Mouse (Mus musculus) midbrain, embryonic 12.5 days (tissue): Measurements from ENCODE around the gene Gpd1. TPM values are rescaled to one million over a fixed set of nuclear protein-coding genes. Genes with fewer than 3 reads are reported as not detected.

Experiments
- ATAC-seq: fragments of 200-750 bp; cut with Nextera tagmentation; 2 replicates; pipeline ENCODE4 v1.8.0; 2017; ENCODE audit warnings: low read depth, moderate TSS enrichment, moderate library complexity; ENCODE audit not compliant: low FRiP score
- H3K27ac ChIP-seq: fragments of 300-500 bp; sonication (generic); replicated peaks from 2 replicates; pipeline ENCODE4 v1.5.1; 2016; ENCODE audit warnings: mild to moderate bottlenecking
- H3K27me3 ChIP-seq: fragments of 300-500 bp; sonication (generic); 2 replicates; pipeline ENCODE4 v1.6.1; 2016; ENCODE audit warnings: mild to moderate bottlenecking
- H3K36me3 ChIP-seq: fragments of 300-500 bp; sonication (generic); 2 replicates; pipeline ENCODE4 v1.6.1; 2016
- H3K4me1 ChIP-seq: fragments of 300-500 bp; sonication (generic); 2 replicates; pipeline ENCODE4 v1.6.1; 2016
- H3K4me2 ChIP-seq: fragments of 300-500 bp; sonication (generic); replicated peaks from 2 replicates; pipeline ENCODE4 v1.6.1; 2016; ENCODE audit warnings: mild to moderate bottlenecking, moderate library complexity
- H3K4me3 ChIP-seq: fragments of 300-500 bp; sonication (generic); 2 replicates; pipeline ENCODE4 v1.5.1; 2016; ENCODE audit warnings: mild to moderate bottlenecking
- H3K9ac ChIP-seq: fragments of 300-500 bp; sonication (generic); replicated peaks from 2 replicates; pipeline ENCODE4 v1.6.1; 2016; ENCODE audit warnings: mild to moderate bottlenecking, moderate library complexity
- H3K9me3 ChIP-seq: fragments of 300-500 bp; sonication (generic); 2 replicates; pipeline ENCODE4 v1.6.1; 2016; ENCODE audit warnings: mild to moderate bottlenecking
- WGBS: fragments of 180-500 bp; shearing (Covaris S2); methylation state at CpG from one replicate; pipeline ENCODE4 v1.1.7; 2016; 5-methylcytosine and 5-hydroxymethylcytosine counted together
- polyA plus RNA-seq: library from polyadenylated mRNA; unstranded; fragments of >200 nt; fragmentation: Nextera tagmentation; extraction: Ambion mirVana; gene quantifications from 2 replicates; pipeline ENCODE4 v1.2.1, GENCODE M21; 2016

The Gpd1 gene
- 0.75 and 0.96 TPM in 2 replicates for polyA plus RNA-seq

DNA sequence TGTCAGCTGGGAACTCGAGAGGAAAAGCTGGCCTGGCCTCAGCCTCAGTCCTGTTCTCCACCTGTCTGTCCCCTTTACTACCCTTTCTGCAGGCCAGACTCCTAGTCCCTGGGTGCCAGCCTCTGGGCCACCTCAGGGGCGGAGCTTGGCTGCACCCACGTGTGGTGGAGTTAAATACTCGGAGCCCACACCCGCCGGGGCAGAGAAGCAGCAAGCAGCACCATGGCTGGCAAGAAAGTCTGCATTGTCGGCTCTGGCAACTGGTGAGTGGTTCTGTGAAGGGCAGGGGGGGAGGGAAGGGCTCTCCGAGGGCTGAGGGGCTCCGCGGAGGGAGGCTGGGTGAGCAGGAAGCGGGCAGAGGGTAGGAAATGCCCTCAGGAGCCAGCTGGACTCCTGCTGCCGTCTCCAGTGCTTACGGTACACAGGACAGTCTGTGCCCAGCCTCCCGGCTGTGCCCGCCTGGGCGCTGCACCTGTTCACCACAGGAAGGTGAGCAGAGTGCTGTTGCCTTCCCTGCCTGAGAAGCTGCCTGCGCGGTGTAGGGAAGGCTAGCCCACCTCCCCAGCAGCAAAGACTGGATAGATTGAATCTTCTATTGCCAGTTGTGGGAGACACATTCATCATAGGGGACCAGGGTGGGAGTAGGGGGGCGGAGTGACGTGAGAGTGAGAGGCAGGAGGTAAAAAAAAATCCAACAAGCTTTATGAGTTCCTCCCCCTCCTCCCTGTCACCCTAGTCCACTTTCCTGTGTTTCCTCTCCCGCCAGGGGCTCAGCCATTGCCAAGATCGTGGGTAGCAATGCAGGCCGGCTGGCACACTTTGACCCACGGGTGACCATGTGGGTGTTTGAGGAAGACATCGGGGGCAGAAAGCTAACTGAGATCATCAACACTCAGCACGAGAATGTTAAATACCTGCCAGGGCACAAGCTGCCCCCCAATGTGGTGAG, at the start of gene Gpd1:
Gpd1 (plus strand) TSS at position 130 of the 949 bp plus-strand sequence.
- no peak for ATAC-seq
- Histone ChIP-seq H3K36me3 (peaks cover 74% of the 10 kb centered on the region), H3K4me1 (peaks cover 17% of the 10 kb centered on the region), H3K9ac (no peak within 1 kb of the TSS), H3K4me3 (no peak within 1 kb of the TSS), H3K9me3 (no peaks in the 10 kb centered on the region), H3K27me3 (no peaks in the 10 kb centered on the region), H3K4me2 (no peak within 1 kb of the TSS), H3K27ac (0 out of 2 replicates have a peak within 1 kb of the TSS, but pooled peaks have one; percentile 40)
- WGBS, result 76% methylated on average over 26 of the region's 26 CpGs

DNA sequence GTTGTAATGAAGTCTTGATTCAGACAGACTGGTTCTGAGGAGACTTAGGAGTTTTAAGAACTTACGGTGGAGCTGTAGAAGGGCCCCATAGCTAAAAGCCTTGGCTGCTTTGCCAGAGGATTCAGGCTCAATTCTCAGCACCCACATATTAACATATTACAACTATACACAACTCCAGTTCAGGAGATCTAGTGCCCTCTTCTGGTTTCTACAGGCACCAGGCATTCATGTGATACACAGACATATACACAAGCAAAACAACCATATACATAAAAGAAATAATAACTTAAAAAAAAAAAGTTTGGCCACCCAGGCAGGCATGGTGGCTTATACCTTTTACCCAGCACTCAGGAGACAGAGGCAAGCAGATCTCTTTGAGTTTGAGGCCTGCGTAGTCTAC, 49.8 kb upstream of the Gpd1 start:
- Histone ChIP-seq H3K27ac (no peak overlapping the region), H3K9me3 (no peaks in the 10 kb centered on the region), H3K4me3 (no peak overlapping the region), H3K9ac (no peak overlapping the region), H3K27me3 (peaks cover 50% of the 10 kb centered on the region), H3K4me1 (peaks cover 61% of the 10 kb centered on the region), H3K4me2 (no peak overlapping the region), H3K36me3 (no peaks in the 10 kb centered on the region)
- 98% methylated on average over 2 of the region's 2 CpGs for WGBS
- no peak for ATAC-seq

DNA sequence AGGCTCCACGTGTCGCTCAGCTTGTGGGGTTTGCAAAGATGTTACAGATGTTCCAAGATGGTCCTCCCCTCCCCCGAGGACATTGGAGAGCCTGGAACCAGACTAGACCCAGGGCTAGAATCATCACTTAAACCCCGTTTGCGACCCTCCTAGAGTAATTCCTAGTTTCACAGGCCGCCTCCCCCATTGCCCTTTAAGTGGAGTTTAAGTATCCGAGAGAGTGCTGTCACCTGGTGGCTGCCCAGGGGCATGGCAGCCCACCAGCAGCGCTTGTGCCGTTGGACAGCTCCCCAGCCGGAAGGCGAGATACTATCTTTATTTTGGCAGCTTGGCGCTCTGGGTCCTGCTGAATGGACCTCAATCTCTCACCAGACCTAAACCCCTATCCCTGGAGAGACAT, 48.4 kb upstream of the Gpd1 start:
- Histone ChIP-seq H3K4me3 (peak overlapping the region; percentile 3; the same call in 1 of the 2 replicates), H3K4me2 (peak overlapping the region; percentile 88; the same call in 1 of the 2 replicates), H3K27ac (peak overlapping the region; percentile 73), H3K4me1 (peaks cover 60% of the 10 kb centered on the region), H3K36me3 (no peaks in the 10 kb centered on the region), H3K27me3 (peaks cover 60% of the 10 kb centered on the region), H3K9me3 (no peaks in the 10 kb centered on the region), H3K9ac (no peak overlapping the region)
- no peak for ATAC-seq
- WGBS, result 2% methylated on average over 12 of the region's 12 CpGs

DNA sequence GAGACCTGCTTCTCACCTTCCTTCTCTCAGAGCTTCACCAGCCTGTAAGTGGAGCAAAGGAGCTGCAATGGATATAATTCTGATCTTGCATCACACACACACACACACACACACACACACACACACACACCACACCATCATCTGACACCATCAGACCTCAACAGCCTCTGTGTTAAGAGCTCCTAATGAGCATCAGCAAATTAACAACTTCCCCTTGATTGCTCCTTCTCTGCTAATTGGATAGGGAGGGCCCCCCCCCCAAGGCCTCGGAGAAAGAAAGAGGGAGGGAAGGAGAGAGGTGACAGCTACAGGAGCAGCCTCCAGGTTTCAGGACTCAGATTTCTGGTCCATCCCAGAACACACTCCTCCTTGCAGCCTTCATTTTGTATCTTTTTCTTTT, 47.9 kb upstream of the Gpd1 start:
- Histone ChIP-seq H3K9me3 (no peaks in the 10 kb centered on the region), H3K36me3 (no peaks in the 10 kb centered on the region), H3K27ac (peak overlapping the region; percentile 73), H3K4me3 (peak overlapping the region; percentile 54; the same call in 1 of the 2 replicates), H3K27me3 (peaks cover 60% of the 10 kb centered on the region), H3K4me1 (peaks cover 55% of the 10 kb centered on the region), H3K9ac (no peak overlapping the region), H3K4me2 (peak overlapping the region; percentile 88)
- no peak for ATAC-seq
- 17% methylated on average over 1 of the region's 1 CpGs for WGBS

DNA sequence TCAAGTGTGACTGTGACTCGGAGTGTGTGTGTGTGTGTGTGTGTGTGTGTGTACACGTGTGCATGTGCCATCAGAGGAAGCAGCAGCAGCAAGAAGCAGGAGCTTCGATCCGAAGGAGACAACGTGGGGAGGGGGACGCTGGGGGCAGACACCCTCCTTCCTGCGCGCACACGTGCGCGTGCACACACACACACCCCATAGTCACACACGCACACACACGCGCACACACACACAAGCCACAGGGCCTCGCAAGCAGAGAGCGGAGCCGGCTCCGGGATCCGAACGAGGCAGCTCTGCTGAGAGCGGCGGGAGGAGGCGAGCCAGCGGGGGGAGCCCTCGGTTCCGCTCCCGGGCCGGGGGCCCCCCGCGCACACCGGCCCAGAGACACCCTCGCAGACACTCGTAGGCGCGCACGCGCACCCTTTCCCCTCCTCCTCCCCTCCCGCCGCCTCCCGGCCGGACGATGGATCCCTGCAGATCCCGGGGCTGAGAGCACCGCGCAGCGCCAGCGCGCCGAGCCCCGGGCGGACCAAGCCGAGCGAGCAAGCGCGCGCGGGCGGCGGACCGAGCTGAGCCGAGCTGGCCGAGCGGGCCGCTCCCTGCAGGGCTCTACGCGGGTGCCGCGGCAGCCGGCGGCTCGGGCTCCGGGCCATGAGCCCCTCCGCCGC, 47.0 kb upstream of the Gpd1 start, which contains the start of gene Asic1:
Asic1 (plus strand) TSS at position 215 of the 668 bp plus-strand sequence.
- H3K27ac ChIP-seq, result peak within 1 kb of the TSS; percentile 73
- no peaks in the 10 kb centered on the region for H3K36me3 ChIP-seq
- H3K4me2 ChIP-seq, result peak within 1 kb of the TSS; percentile 88
- H3K9ac ChIP-seq, result peak within 1 kb of the TSS; percentile 90
- H3K27me3 ChIP-seq, result peaks cover 60% of the 10 kb centered on the region
- H3K9me3 ChIP-seq, result no peaks in the 10 kb centered on the region
- WGBS, result under 1% methylated on average over 65 of the region's 74 CpGs
- H3K4me1 ChIP-seq, result peaks cover 46% of the 10 kb centered on the region
- peak within 1 kb of the TSS; percentile 54 for H3K4me3 ChIP-seq
- ATAC-seq, result peak; percentile 72

DNA sequence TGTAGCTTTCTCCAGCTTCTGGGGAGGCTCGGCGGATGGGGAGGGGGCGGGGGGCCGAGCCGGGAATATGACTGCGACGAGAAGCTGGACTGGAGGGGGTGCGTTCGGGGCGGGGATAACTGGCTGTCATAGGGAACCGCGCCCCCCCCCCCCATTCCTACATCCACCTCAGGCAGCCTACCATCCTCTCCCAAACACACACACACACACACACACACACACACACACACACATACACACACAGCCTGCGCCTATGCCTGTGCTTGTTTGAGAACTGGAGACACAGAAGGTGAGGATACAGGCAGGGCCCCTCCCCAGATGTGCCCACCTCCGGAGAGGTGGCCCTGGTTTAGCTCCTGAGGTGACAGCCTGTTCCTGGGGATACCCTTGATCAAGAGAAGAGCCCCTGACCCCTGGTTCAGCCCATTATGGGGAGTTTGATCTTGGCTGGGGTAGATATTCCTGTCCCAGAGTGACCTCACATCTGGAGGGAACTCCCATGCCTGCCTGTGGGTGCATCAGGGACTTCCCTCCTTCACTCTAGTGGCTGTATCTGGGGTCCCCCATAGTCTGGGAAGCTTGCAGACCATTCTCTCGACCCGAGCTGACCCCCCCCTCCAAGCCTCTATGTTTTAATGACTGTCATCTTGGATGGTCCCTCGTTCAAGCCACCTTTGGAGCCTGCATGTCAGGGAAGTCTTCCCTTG, 46.2 kb upstream of the Gpd1 start:
- peak overlapping the region; percentile 73 for H3K27ac ChIP-seq
- H3K4me3 ChIP-seq, result peak overlapping the region; percentile 54
- H3K27me3 ChIP-seq, result peaks cover 51% of the 10 kb centered on the region
- peak; percentile 35; the same call in 1 of the 2 replicates for ATAC-seq
- WGBS, result 46% methylated on average over 4 of the region's 17 CpGs
- H3K9me3 ChIP-seq, result no peaks in the 10 kb centered on the region
- H3K4me1 ChIP-seq, result peaks cover 41% of the 10 kb centered on the region
- H3K9ac ChIP-seq, result peak overlapping the region; percentile 90
- no peaks in the 10 kb centered on the region for H3K36me3 ChIP-seq
- H3K4me2 ChIP-seq, result peak overlapping the region; percentile 88

DNA sequence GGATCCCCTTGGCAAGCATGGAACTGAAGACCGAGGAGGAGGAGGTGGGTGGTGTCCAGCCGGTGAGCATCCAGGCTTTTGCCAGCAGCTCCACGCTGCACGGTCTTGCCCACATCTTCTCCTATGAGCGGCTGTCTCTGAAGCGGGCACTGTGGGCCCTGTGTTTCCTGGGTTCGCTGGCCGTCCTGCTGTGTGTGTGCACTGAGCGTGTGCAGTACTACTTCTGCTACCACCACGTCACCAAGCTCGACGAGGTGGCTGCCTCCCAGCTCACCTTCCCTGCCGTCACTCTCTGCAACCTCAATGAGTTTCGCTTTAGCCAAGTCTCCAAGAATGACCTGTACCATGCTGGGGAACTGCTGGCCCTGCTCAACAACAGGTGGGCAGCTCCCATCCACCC, 45.5 kb upstream of the Gpd1 start:
- no peak for ATAC-seq
- Histone ChIP-seq H3K4me2 (peak overlapping the region; percentile 88), H3K27me3 (peaks cover 45% of the 10 kb centered on the region), H3K9ac (peak overlapping the region; percentile 90; the same call in 1 of the 2 replicates), H3K27ac (no peak overlapping the region), H3K4me1 (peaks cover 39% of the 10 kb centered on the region), H3K36me3 (no peaks in the 10 kb centered on the region), H3K4me3 (peak overlapping the region; percentile 54), H3K9me3 (no peaks in the 10 kb centered on the region)
- 82% methylated on average over 14 of the region's 14 CpGs for WGBS

DNA sequence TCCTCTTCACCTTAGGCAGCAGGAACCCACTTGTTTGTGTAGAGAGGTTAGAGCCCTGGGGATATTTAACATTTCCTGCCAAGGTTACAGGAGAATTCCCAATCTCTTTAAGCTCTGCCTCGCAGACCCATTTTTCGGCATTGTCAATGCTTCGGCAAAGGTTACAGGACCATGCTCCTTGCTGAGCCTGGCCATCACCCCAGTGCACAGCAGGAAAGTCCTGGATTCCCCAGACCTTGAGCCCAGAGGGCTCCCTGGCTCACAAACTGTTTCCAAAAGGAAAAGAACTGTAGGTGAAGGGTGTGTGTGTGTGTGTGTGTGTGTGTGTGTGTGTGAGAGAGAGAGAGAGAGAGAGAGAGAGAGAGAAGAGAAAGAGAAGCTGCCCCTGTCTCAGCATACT, 42.4 kb upstream of the Gpd1 start:
- no peak overlapping the region for H3K4me3 ChIP-seq

DNA sequence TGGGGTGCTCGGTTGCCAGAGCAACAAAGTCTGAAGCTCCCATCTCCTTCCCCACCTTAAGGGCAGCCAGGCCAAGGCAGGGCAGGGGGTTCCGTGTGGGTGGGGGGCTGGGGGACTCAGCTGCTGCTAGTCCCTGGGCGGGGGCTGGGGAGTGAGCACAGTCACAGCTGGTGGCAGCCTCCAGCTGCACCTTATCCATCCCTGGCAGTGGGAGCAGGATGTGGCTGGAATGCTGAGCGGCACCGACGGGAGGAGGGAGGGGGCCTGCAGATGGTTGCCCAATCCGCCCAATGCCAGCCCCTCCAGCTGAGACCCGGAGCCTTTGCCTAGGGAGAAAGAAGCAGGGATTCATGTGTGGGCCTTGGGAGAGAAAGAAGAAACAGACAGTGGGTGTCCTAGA, 40.2 kb upstream of the Gpd1 start:
- H3K27ac ChIP-seq, result peak overlapping the region; percentile 77
- peaks cover 34% of the 10 kb centered on the region for H3K4me1 ChIP-seq
- no peak overlapping the region for H3K4me3 ChIP-seq
- ATAC-seq, result peak; percentile 76
- peaks cover 16% of the 10 kb centered on the region for H3K27me3 ChIP-seq
- H3K9me3 ChIP-seq, result no peaks in the 10 kb centered on the region
- H3K9ac ChIP-seq, result peak overlapping the region; percentile 16; the same call in 1 of the 2 replicates
- WGBS, result 18% methylated on average over 8 of the region's 8 CpGs
- peak overlapping the region; percentile 27 for H3K4me2 ChIP-seq
- H3K36me3 ChIP-seq, result no peaks in the 10 kb centered on the region

More for the DNA sequence above, 42.4 kb upstream of the Gpd1 start:
- no peaks in the 10 kb centered on the region for H3K36me3 ChIP-seq
- H3K9me3 ChIP-seq, result no peaks in the 10 kb centered on the region
- peaks cover 48% of the 10 kb centered on the region for H3K4me1 ChIP-seq
- no peak overlapping the region for H3K27ac ChIP-seq
- ATAC-seq, result no peak
- WGBS, result 77% methylated on average over 3 of the region's 3 CpGs
- H3K4me2 ChIP-seq, result peak overlapping the region; percentile 15
- H3K9ac ChIP-seq, result no peak overlapping the region
- H3K27me3 ChIP-seq, result peaks cover 35% of the 10 kb centered on the region

DNA sequence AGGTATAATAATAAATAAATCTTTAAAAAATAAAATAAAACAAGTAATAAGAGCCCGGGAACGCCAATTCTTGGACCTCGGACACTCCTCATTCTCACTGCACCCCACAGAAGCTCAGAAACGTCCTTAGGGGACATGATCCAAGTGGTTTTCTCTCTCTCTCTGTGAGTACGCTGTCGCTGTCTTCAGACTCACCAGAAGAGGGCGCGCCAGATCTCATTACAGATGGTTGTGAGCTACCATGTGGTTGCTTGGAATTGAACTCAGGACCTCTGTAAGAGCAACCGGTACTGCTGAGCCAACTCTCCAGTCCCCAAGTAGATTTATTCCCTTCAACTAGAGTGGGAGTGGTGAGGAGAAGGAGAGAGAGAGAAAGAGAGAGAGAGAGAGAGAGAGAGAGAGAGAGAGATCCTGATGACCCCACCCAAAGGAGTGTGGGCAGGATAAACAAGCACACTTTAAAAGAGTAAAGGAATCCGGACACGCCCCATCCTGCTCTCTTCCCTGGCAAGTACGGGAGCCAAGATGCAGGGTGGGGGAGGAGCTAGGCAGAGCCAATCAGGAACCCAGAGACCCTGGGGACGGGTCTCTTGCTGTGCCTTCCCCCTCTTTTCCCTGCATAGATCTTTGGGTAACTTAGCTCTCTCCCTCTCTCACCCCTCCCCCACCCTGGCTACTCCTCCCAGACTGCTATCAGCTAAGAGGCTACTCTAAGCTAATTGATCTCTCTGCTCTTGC, 39.1 kb upstream of the Gpd1 start:
- Histone ChIP-seq H3K9me3 (no peaks in the 10 kb centered on the region), H3K36me3 (no peaks in the 10 kb centered on the region), H3K4me2 (no peak overlapping the region), H3K4me1 (peaks cover 34% of the 10 kb centered on the region), H3K9ac (no peak overlapping the region), H3K27ac (no peak overlapping the region), H3K27me3 (peaks cover 6% of the 10 kb centered on the region), H3K4me3 (no peak overlapping the region)
- ATAC-seq, result peak; percentile 54; the same call in 1 of the 2 replicates
- 14% methylated on average over 13 of the region's 13 CpGs for WGBS

DNA sequence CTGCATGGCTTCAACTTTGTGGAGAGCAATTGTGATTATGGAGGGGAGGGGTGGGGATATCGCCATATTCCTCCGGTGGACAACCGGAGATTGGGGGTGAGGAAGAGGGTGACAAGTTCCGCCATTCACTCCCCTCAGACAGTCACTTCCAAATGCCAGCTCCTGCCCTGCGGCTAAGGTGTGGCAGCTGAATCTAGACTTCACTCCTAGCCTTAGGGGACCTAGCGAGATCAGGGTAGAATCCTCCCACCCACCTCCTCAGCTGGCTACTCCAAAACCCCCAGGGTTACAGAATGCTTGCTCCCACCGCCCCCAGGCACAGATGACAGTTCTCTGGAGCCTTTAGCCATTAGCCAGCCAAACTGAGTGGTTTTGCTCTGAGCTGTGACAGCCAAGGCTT, 38.3 kb upstream of the Gpd1 start:
- Histone ChIP-seq H3K9ac (peak overlapping the region; percentile 11; the same call in 1 of the 2 replicates), H3K9me3 (no peaks in the 10 kb centered on the region), H3K4me2 (no peak overlapping the region), H3K4me1 (peaks cover 30% of the 10 kb centered on the region), H3K4me3 (no peak overlapping the region), H3K27ac (no peak overlapping the region), H3K36me3 (no peaks in the 10 kb centered on the region), H3K27me3 (0 out of 2 replicates have a peak, but pooled peaks cover 2% of the 10 kb centered on the region)
- WGBS, result 66% methylated on average over 7 of the region's 7 CpGs
- ATAC-seq, result no peak
